Mouse (Mus musculus) heart, embryonic 11.5 days (tissue): ENCODE measurements around the gene Elavl1. TPM values are rescaled to one million over a fixed set of nuclear protein-coding genes. Genes with fewer than 3 reads are reported as not detected.

Source experiments
- ATAC-seq: fragments of 200-750 bp; cut with Nextera tagmentation; replicated peaks from 2 replicates; pipeline ENCODE4 v1.8.0; 2017; ENCODE audit warnings: moderate library complexity; ENCODE audit not compliant: insufficient number of reproducible peaks, low FRiP score, low TSS enrichment
- H3K27ac ChIP-seq: fragments of 300-500 bp; sonication (generic); 2 replicates; pipeline ENCODE4 v1.5.1; 2014; ENCODE audit warnings: mild to moderate bottlenecking, low read depth, low read length
- H3K27me3 ChIP-seq: fragments of 300-500 bp; sonication (generic); 2 replicates; pipeline ENCODE4 v1.6.1; 2014; ENCODE audit warnings: mild to moderate bottlenecking, low read length, mixed read lengths; ENCODE audit not compliant: control insufficient read depth, insufficient read depth
- H3K36me3 ChIP-seq: fragments of 300-500 bp; sonication (generic); 2 replicates; pipeline ENCODE4 v1.6.1; 2014; ENCODE audit warnings: mild to moderate bottlenecking, low read length, moderate library complexity, mixed read lengths; ENCODE audit not compliant: control insufficient read depth, insufficient read depth
- H3K4me1 ChIP-seq: fragments of 300-500 bp; sonication (generic); 2 replicates; pipeline ENCODE4 v1.6.1; 2014; ENCODE audit warnings: low read length; ENCODE audit not compliant: control insufficient read depth, insufficient read depth
- H3K4me2 ChIP-seq: fragments of 300-500 bp; sonication (generic); 2 replicates; pipeline ENCODE4 v1.6.1; 2014; ENCODE audit warnings: mild to moderate bottlenecking, moderate library complexity
- H3K4me3 ChIP-seq: fragments of 300-500 bp; sonication (generic); 2 replicates; pipeline ENCODE4 v1.5.1; 2014; ENCODE audit warnings: low read depth, low read length
- H3K9ac ChIP-seq: fragments of 300-500 bp; sonication (generic); 2 replicates; pipeline ENCODE4 v1.6.1; 2014; ENCODE audit warnings: mild to moderate bottlenecking, low read depth, low read length, moderate library complexity
- H3K9me3 ChIP-seq: fragments of 300-500 bp; sonication (generic); replicated peaks from 2 replicates; pipeline ENCODE4 v1.6.1; 2016; ENCODE audit warnings: low read length; ENCODE audit not compliant: control insufficient read depth
- WGBS: fragments of 180-500 bp; shearing (Covaris S2); extraction: QIAGEN DNeasy Blood & Tissue Kit; methylation state at CpG from one replicate; pipeline ENCODE4 v1.1.7; 2014; ENCODE audit not compliant: insufficient replicate concordance; 5-methylcytosine and 5-hydroxymethylcytosine counted together
- polyA plus RNA-seq: library from polyadenylated mRNA; unstranded; fragments of >200 nt; fragmentation: Nextera tagmentation; extraction: Ambion mirVana; gene quantifications from 2 replicates; pipeline ENCODE4 v1.2.1, GENCODE M21; 2014

The Elavl1 gene
- polyA plus RNA-seq, 1 experiment from 2014 or later, result 208 TPM

GRCm38 (mm10) chr8:4319573-4319872, 5.7 kb downstream of the Elavl1 start:
- 95% methylated on average over 11 of the region's 11 CpGs for WGBS
- no peak overlapping the region for H3K9ac ChIP-seq
- ATAC-seq, result no peak
- H3K4me3 ChIP-seq, result no peak overlapping the region
- H3K27me3 ChIP-seq, result no peaks in the 10 kb centered on the region
- H3K9me3 ChIP-seq, result no peaks in the 10 kb centered on the region
- no peak overlapping the region for H3K4me2 ChIP-seq
- peaks cover 25% of the 10 kb centered on the region for H3K4me1 ChIP-seq
- H3K36me3 ChIP-seq, result peaks cover 2% of the 10 kb centered on the region; the same call in 1 of the 2 replicates
- no peak overlapping the region for H3K27ac ChIP-seq

GRCm38 (mm10) chr8:4318796-4319572, 6.2 kb downstream of the Elavl1 start:
- Histone ChIP-seq H3K27ac (no peak overlapping the region), H3K36me3 (peaks cover 2% of the 10 kb centered on the region; the same call in 1 of the 2 replicates), H3K27me3 (no peaks in the 10 kb centered on the region), H3K9ac (no peak overlapping the region), H3K4me1 (peaks cover 25% of the 10 kb centered on the region), H3K9me3 (no peaks in the 10 kb centered on the region), H3K4me3 (no peak overlapping the region), H3K4me2 (no peak overlapping the region)
- no peak for ATAC-seq
- WGBS, result 87% methylated on average over 2 of the region's 2 CpGs

- Histone ChIP-seq H3K27ac (no peak overlapping the region), H3K4me3 (no peak overlapping the region), H3K4me1 (peaks cover 18% of the 10 kb centered on the region), H3K36me3 (peaks cover 2% of the 10 kb centered on the region; the same call in 1 of the 2 replicates), H3K9me3 (no peaks in the 10 kb centered on the region), H3K4me2 (no peak overlapping the region), H3K27me3 (no peaks in the 10 kb centered on the region), H3K9ac (no peak overlapping the region)
- WGBS, result 94% methylated on average over 5 of the region's 5 CpGs
- no peak for ATAC-seq
Observed at GRCm38 (mm10) chr8:4318124-4318523, 7.1 kb downstream of the Elavl1 start.

GRCm38 (mm10) chr8:4314852-4315251, 10.4 kb downstream of the Elavl1 start:
- Histone ChIP-seq H3K9ac (no peak overlapping the region), H3K4me2 (no peak overlapping the region), H3K4me1 (no peaks in the 10 kb centered on the region; the same call in 1 of the 2 replicates), H3K4me3 (no peak overlapping the region), H3K36me3 (peaks cover 13% of the 10 kb centered on the region), H3K27me3 (no peaks in the 10 kb centered on the region), H3K27ac (no peak overlapping the region), H3K9me3 (no peaks in the 10 kb centered on the region)
- 94% methylated on average over 3 of the region's 3 CpGs for WGBS
- no peak for ATAC-seq

- WGBS, result 82% methylated on average over 3 of the region's 3 CpGs
- H3K9ac ChIP-seq, result no peak overlapping the region
- H3K27me3 ChIP-seq, result no peaks in the 10 kb centered on the region
- ATAC-seq, result no peak
- no peak overlapping the region for H3K27ac ChIP-seq
- H3K36me3 ChIP-seq, result peaks cover 21% of the 10 kb centered on the region
- no peaks in the 10 kb centered on the region; the same call in 1 of the 2 replicates for H3K4me1 ChIP-seq
- H3K9me3 ChIP-seq, result no peaks in the 10 kb centered on the region
- no peak overlapping the region for H3K4me2 ChIP-seq
- H3K4me3 ChIP-seq, result no peak overlapping the region
Observed at GRCm38 (mm10) chr8:4313254-4314124, 11.7 kb downstream of the Elavl1 start.

GRCm38 (mm10) chr8:4312104-4312503, 13.1 kb downstream of the Elavl1 start:
- Histone ChIP-seq H3K4me3 (no peak overlapping the region), H3K27me3 (no peaks in the 10 kb centered on the region), H3K9me3 (no peaks in the 10 kb centered on the region), H3K36me3 (peaks cover 24% of the 10 kb centered on the region), H3K9ac (no peak overlapping the region), H3K4me2 (no peak overlapping the region), H3K27ac (no peak overlapping the region), H3K4me1 (no peaks in the 10 kb centered on the region; the same call in 1 of the 2 replicates)
- no peak for ATAC-seq

- Histone ChIP-seq H3K36me3 (peaks cover 42% of the 10 kb centered on the region), H3K4me2 (no peak overlapping the region), H3K27ac (no peak overlapping the region), H3K4me1 (no peaks in the 10 kb centered on the region), H3K9me3 (no peaks in the 10 kb centered on the region), H3K9ac (no peak overlapping the region), H3K27me3 (no peaks in the 10 kb centered on the region), H3K4me3 (no peak overlapping the region)
- no peak for ATAC-seq
- 81% methylated on average over 2 of the region's 2 CpGs for WGBS
Observed at GRCm38 (mm10) chr8:4305838-4306237, 19.4 kb downstream of the Elavl1 start.

GRCm38 (mm10) chr8:4304124-4304547, 21.1 kb downstream of the Elavl1 start:
- Histone ChIP-seq H3K9ac (no peak overlapping the region), H3K4me1 (no peaks in the 10 kb centered on the region), H3K27me3 (no peaks in the 10 kb centered on the region), H3K27ac (no peak overlapping the region), H3K36me3 (peaks cover 47% of the 10 kb centered on the region), H3K4me3 (no peak overlapping the region), H3K9me3 (no peaks in the 10 kb centered on the region), H3K4me2 (no peak overlapping the region)
- 48% methylated on average over 3 of the region's 3 CpGs for WGBS
- ATAC-seq, result peak; percentile 68; the same call in 1 of the 2 replicates
